In genomic region chr2:25088636-25089035, GRCm38 (mm10) we compare ENCODE assay signal across 29 mouse cellular contexts. TPM values are rescaled to one million over a fixed set of nuclear protein-coding genes. Genes with fewer than 3 reads are reported as not detected.
DNase-seq lines count a peak whose midpoint lies in the region; ATAC-seq and TF ChIP-seq lines count a peak whose summit lies in the region.
"Had no signal": no experiment of that assay in that cellular context is flagged by ENCODE, and none has a peak within 500 bp of the region (broad histone marks: within the 10 kb centered on the region; RNA-seq: fewer than 3 reads in every experiment).

No protein-coding gene starts in this region.

- H3K36me3 ChIP-seq in hindbrain, postnatal 0 days (ENCODE audit: insufficient read depth, low read length), result no peaks in the 10 kb centered on the region
- H3K36me3 ChIP-seq in hindbrain, embryonic 11.5 days (ENCODE audit: control insufficient read depth, insufficient read depth, low read length), result no peaks in the 10 kb centered on the region
- H3K36me3 ChIP-seq: embryonic facial prominence, embryonic 13.5 days; embryonic facial prominence, embryonic 15.5 days; forebrain, embryonic 10.5 days; forebrain, embryonic 12.5 days; G1E had no signal

- no peak for ATAC-seq in hindbrain, postnatal 0 days
- no peak for ATAC-seq in hindbrain, embryonic 11.5 days (ENCODE audit: low FRiP score)
- ATAC-seq: CD4-positive, CD25-positive, alpha-beta regulatory T cell, adult 4 months; forebrain, embryonic 14.5 days; forebrain, embryonic 16.5 days; Patski had no signal

- no peak overlapping the region for H3K4me2 ChIP-seq in hindbrain, postnatal 0 days (ENCODE audit: low read depth, low read length)
- H3K4me2 ChIP-seq in hindbrain, embryonic 11.5 days (replicated peaks; ENCODE audit: low read depth, low read length), result no peak overlapping the region
- H3K4me2 ChIP-seq: embryonic facial prominence, embryonic 13.5 days; embryonic facial prominence, embryonic 15.5 days; forebrain, embryonic 12.5 days had no signal

- no peaks in the 10 kb centered on the region for H3K27me3 ChIP-seq in hindbrain, postnatal 0 days (ENCODE audit: insufficient read depth, low read length)
- no peaks in the 10 kb centered on the region for H3K27me3 ChIP-seq in hindbrain, embryonic 11.5 days (ENCODE audit: control insufficient read depth, insufficient read depth, low read length)
- H3K27me3 ChIP-seq: CH12.LX had no signal

- 76% methylated on average over 3 of the region's 3 CpGs for WGBS in hindbrain, postnatal 0 days
- 85% methylated on average over 3 of the region's 3 CpGs for WGBS in hindbrain, embryonic 11.5 days

- H3K9me3 ChIP-seq in hindbrain, postnatal 0 days (ENCODE audit: low read length), result no peaks in the 10 kb centered on the region
- H3K9me3 ChIP-seq in hindbrain, embryonic 11.5 days (ENCODE audit: control insufficient read depth, low read length), result no peaks in the 10 kb centered on the region
- H3K9me3 ChIP-seq: embryonic facial prominence, embryonic 13.5 days; embryonic facial prominence, embryonic 15.5 days; forebrain, embryonic 10.5 days; forebrain, embryonic 12.5 days; G1E had no signal

- no peak overlapping the region for H3K9ac ChIP-seq in hindbrain, postnatal 0 days (replicated peaks; ENCODE audit: low read length)
- H3K9ac ChIP-seq in hindbrain, embryonic 11.5 days (ENCODE audit: low read depth, low read length), result no peak overlapping the region
- H3K9ac ChIP-seq: embryonic facial prominence, embryonic 13.5 days; embryonic facial prominence, embryonic 15.5 days; forebrain, embryonic 12.5 days had no signal

- no peaks in the 10 kb centered on the region for H3K4me1 ChIP-seq in hindbrain, postnatal 0 days (ENCODE audit: insufficient read depth, low read length)
- H3K4me1 ChIP-seq in hindbrain, embryonic 11.5 days (replicated peaks; ENCODE audit: control insufficient read depth, insufficient read depth, low read length), result no peaks in the 10 kb centered on the region
- H3K4me1 ChIP-seq: embryonic facial prominence, embryonic 13.5 days; embryonic facial prominence, embryonic 15.5 days; forebrain, embryonic 10.5 days; forebrain, embryonic 12.5 days had no signal

- H3K27ac ChIP-seq in hindbrain, postnatal 0 days, result no peak overlapping the region
- no peak overlapping the region for H3K27ac ChIP-seq in hindbrain, embryonic 11.5 days (ENCODE audit: low read depth, low read length)
- H3K27ac ChIP-seq: embryonic facial prominence, embryonic 13.5 days; embryonic facial prominence, embryonic 15.5 days; forebrain, embryonic 10.5 days; forebrain, embryonic 12.5 days had no signal

- DNase-seq in cerebellum, postnatal 10 days, result peak; percentile 71 to 76
- DNase-seq in cerebellum, postnatal 36 days, result no peak
- peak; percentile 28 for DNase-seq in hindbrain, postnatal 0 days (ENCODE audit: low spot score)
- DNase-seq in hindbrain, embryonic 11.5 days (ENCODE audit: low spot score), result no peak
- DNase-seq in 3T3-L1 (ENCODE audit: low read depth, low spot score), result peak; percentile 30
- no peak for DNase-seq in T-cell, adult 2 months (ENCODE audit: low spot score)
- DNase-seq: adrenal gland, adult 2 months; adrenal gland, postnatal 10 days; adrenal gland, postnatal 25 days; B cell, adult 2 months; cerebellum, adult 11 months; cerebellum, adult 18-20 months; cerebellum, adult 9-10 months; cerebellum, postnatal 25 days; embryo, embryonic 11 days had no signal

- TF ChIP-seq CTCF in hindbrain, postnatal 0 days (IDR thresholded peaks at IDR 0.05; ENCODE audit: low read depth), result no peak

- no peak overlapping the region for H3K4me3 ChIP-seq in hindbrain, postnatal 0 days (ENCODE audit: low read length)
- H3K4me3 ChIP-seq in hindbrain, embryonic 11.5 days (ENCODE audit: low read depth, low read length), result no peak overlapping the region
- H3K4me3 ChIP-seq: embryonic facial prominence, embryonic 13.5 days; embryonic facial prominence, embryonic 15.5 days; erythroblast, embryonic 14.5 days; forebrain, embryonic 10.5 days; forebrain, embryonic 12.5 days had no signal

RNA-seq across cellular contexts. Expression of gene Noxa1, which starts 6.3 kb away (rescaled TPM):
- not detected in 2 replicates for total RNA-seq in hindbrain, postnatal 0 days (2014; rRNA removed)
- polyA plus RNA-seq in hindbrain, postnatal 0 days (2015; fragmentation: Nextera tagmentation; extraction: Ambion mirVana), result not detected in 2 replicates
- not detected in 2 replicates for polyA plus RNA-seq in hindbrain, embryonic 11.5 days (2014; fragmentation: Nextera tagmentation; extraction: Ambion mirVana)
- total RNA-seq: adrenal gland, adult 2 months; adrenal gland, postnatal 10 days; adrenal gland, postnatal 25 days had no signal
- polyA plus RNA-seq: adrenal gland, adult 2 months; embryonic facial prominence, embryonic 11.5 days; embryonic facial prominence, embryonic 13.5 days; forebrain, embryonic 12.5 days; forebrain, embryonic 14.5 days; forebrain, embryonic 16.5 days; frontal cortex, adult 2 months; Patski had no signal

RNA-seq across cellular contexts. Expression of gene Entpd8, which starts 8.5 kb away (rescaled TPM):
- total RNA-seq in hindbrain, postnatal 0 days (2014; rRNA removed), result not detected in 2 replicates
- not detected in 2 replicates for polyA plus RNA-seq in hindbrain, postnatal 0 days (2015; fragmentation: Nextera tagmentation; extraction: Ambion mirVana)
- not detected in 2 replicates for polyA plus RNA-seq in hindbrain, embryonic 11.5 days (2014; fragmentation: Nextera tagmentation; extraction: Ambion mirVana)
- total RNA-seq: adrenal gland, postnatal 25 days; CH12.LX; common myeloid progenitor, adult 5-6 weeks; G1E had no signal
- polyA plus RNA-seq: embryonic facial prominence, embryonic 11.5 days; embryonic facial prominence, embryonic 13.5 days; embryonic facial prominence, embryonic 15.5 days; forebrain, embryonic 10.5 days; forebrain, embryonic 12.5 days; forebrain, embryonic 14.5 days; forebrain, embryonic 16.5 days; G1E; Patski had no signal

RNA-seq across cellular contexts. Expression of gene Nsmf, which starts 34.5 kb away (rescaled TPM):
- 254 and 279 TPM in 2 replicates for total RNA-seq in hindbrain, postnatal 0 days (2014; rRNA removed)
- polyA plus RNA-seq in hindbrain, postnatal 0 days (2015; fragmentation: Nextera tagmentation; extraction: Ambion mirVana), result 152 and 159 TPM in 2 replicates
- 37.6 and 51.1 TPM in 2 replicates for polyA plus RNA-seq in hindbrain, embryonic 11.5 days (2014; fragmentation: Nextera tagmentation; extraction: Ambion mirVana)

Comparison
In these comparisons a context has a peak if more than half of its experiments do, and no peak if none do; other contexts are left out.
1. DNase-seq: peak in cerebellum, postnatal 10 days (2 of 2), hindbrain, postnatal 0 days (single experiment) and 3T3-L1 (single experiment); none in cerebellum, postnatal 36 days (0 of 2), hindbrain, embryonic 11.5 days (single experiment) and T-cell, adult 2 months (single experiment).